Mouse (Mus musculus) cerebellum, postnatal 36 days (tissue): Measurements from ENCODE around the gene Filip1.

Source experiments
- DNase-seq, 2 experiments: peaks; one replicate each; pipeline ENCODE4 v3.0.0; 2021 to 2022; ENCODE audit warnings: mixed read lengths in 2 of 2

Gene Filip1

GRCm38 (mm10) chr9:79816464-79816863 lies 196.2 kb downstream of the Filip1 start:
- no peak for DNase-seq

- no peak for DNase-seq
Measured at GRCm38 (mm10) chr9:79816013-79816412, 196.6 kb downstream of the Filip1 start.

- DNase-seq = no peak
Measured at GRCm38 (mm10) chr9:79814592-79814991, 198.1 kb downstream of the Filip1 start.

GRCm38 (mm10) chr9:79810969-79811902 lies 201.4 kb downstream of the Filip1 start:
- DNase-seq = no peak

- no peak for DNase-seq
Measured at GRCm38 (mm10) chr9:79810534-79810933, 202.1 kb downstream of the Filip1 start.

GRCm38 (mm10) chr9:79809411-79809810 lies 203.2 kb downstream of the Filip1 start:
- DNase-seq = no peak

GRCm38 (mm10) chr9:79807178-79807577 lies 205.5 kb downstream of the Filip1 start:
- DNase-seq = no peak

GRCm38 (mm10) chr9:79806317-79807075 lies 206.2 kb downstream of the Filip1 start:
- DNase-seq = no peak

GRCm38 (mm10) chr9:79805426-79805825 lies 207.2 kb downstream of the Filip1 start:
- no peak for DNase-seq

GRCm38 (mm10) chr9:79796461-79797135 lies 216.1 kb downstream of the Filip1 start:
- DNase-seq = no peak

- DNase-seq = no peak
Measured at GRCm38 (mm10) chr9:79795076-79795475, 217.6 kb downstream of the Filip1 start.

GRCm38 (mm10) chr9:79792841-79793835 lies 219.5 kb downstream of the Filip1 start, which contains the start of gene Tmem30a:
Tmem30a (minus strand) TSS chr9:79793507.
- DNase-seq = peak; percentile 94 to 95

GRCm38 (mm10) chr9:79785794-79786085 lies 226.9 kb downstream of the Filip1 start:
- DNase-seq = no peak

GRCm38 (mm10) chr9:79784934-79785793 lies 227.5 kb downstream of the Filip1 start:
- no peak for DNase-seq

- no peak for DNase-seq
Measured at GRCm38 (mm10) chr9:79784439-79784838, 228.2 kb downstream of the Filip1 start.

GRCm38 (mm10) chr9:79779354-79779753 lies 233.3 kb downstream of the Filip1 start:
- no peak for DNase-seq

GRCm38 (mm10) chr9:79766991-79767545 lies 245.6 kb downstream of the Filip1 start:
- DNase-seq = no peak

GRCm38 (mm10) chr9:79765329-79765728 lies 247.3 kb downstream of the Filip1 start:
- no peak for DNase-seq
